Mouse (Mus musculus) testis, postnatal 14 days (tissue): ENCODE measurements at regions not wholly inside any gene's neighbourhood (a gene's known extent, or its start where the extent isn't known, plus 50 kb on each side); places are given as distances from the start of the nearest gene placed in this dataset.
"Not testable (repeated sequence)": the region's sequence is repeated elsewhere in the genome, so short reads cannot be mapped to it uniquely, and the experiment has no call there.

Source experiments
- DNase-seq: peaks from one replicate; pipeline ENCODE4 v3.0.0; 2021; ENCODE audit warnings: low spot score

DNA sequence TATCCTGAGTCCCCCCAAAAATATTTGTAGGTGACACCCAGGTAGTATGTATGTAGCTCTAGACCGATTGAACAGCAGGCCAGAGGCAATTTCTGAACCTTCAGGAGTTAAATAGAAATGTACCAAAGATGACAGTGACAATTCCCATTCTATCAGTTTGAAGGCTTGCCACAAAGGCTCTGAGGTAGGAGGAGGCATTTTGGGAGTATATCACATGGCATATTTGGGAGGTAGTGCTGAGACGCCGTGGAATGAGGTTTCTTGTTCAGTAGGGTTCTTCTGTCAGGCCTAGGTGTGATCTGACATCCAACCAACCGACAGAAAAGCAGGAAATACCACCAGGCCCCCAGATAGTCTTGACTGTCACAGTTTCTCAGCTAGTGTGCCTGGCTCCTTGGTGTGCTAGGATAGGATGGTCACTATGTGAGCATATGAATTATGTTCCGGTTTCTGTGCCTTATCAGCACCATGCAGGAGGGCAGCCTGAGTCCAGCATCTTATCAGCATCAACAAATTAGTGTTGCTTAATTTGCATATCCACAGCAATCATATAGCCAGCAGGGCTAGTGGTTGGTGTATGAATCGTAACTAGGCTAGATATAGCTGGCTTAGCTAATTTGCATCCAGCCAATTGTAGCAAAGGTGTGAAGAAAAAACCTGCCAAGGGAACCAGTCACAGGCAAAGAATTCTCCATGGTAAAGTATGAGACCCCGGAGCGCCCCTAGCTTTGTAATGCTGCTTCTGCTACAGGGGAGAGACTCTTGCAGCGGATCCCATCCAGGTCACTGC, 136.3 kb upstream of the Bcor start:
- DNase-seq = no peak

- DNase-seq = no peak
These were observed 138.5 kb upstream of the Bcor start for GRCm38 (mm10) chrX:12298609-12299008.

GRCm38 (mm10) chrX:12299236-12299635, 139.1 kb upstream of the Bcor start:
- DNase-seq = no peak

GRCm38 (mm10) chrX:12304678-12305077, 144.5 kb upstream of the Bcor start:
- no peak for DNase-seq

DNA sequence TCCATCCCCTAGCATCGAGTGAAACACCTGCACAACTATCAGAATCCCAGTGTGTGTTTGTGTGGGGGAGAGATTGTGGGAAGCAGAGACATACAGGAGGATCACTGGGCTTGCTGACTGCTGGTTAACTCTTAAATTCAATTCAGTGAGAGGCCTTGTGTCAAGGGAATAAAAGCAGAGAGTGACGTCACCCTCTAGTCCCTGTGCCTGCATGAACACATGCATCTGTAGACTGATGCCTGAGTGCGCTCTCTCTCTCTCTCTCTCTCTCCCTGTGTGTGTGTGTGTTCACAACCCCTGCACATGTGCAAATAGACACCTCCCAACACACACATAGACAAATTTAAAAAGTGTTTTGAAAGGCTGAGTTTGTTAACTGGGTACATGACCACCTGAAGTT, 146.8 kb upstream of the Bcor start:
- DNase-seq = no peak

DNA sequence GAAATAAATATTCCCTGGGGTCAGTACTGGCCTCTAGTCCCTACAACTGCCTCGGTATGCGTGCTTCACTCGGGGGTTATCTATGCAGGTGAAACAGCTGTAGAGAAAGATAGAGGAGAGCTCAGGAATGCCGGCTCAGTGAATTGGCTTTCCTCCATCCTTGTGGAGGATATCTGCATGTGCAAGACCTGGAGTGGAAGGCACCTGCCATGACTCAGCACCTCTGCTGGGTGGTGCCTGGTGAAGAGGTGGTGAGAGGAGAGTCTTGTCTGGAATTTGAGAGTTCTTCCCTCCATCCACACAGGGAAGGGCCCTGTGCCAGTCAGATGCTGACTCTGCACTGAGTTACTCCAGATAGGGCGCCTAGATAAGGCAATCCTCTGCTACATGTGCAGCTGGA, 152.4 kb upstream of the Bcor start:
- no peak for DNase-seq

DNA sequence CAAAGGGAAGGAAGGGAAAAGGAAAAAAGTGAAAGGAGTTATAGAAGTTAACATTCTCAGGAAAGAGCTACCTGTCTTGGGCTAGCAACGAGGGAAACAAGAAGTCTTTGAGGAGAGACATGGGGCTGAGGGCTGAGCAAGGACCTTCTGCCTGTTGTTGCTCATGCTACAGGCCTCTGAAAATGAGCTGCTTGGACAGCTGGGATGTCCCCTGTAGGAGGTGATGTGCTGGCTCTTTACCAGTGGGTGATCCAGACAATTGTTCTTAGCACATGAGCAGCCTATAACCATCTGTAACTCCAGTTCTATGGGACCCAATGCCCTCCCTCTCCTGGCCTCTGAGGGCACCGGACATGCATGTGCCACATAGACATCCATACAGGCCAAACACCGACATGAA, 155.5 kb upstream of the Bcor start:
- no peak for DNase-seq

DNA sequence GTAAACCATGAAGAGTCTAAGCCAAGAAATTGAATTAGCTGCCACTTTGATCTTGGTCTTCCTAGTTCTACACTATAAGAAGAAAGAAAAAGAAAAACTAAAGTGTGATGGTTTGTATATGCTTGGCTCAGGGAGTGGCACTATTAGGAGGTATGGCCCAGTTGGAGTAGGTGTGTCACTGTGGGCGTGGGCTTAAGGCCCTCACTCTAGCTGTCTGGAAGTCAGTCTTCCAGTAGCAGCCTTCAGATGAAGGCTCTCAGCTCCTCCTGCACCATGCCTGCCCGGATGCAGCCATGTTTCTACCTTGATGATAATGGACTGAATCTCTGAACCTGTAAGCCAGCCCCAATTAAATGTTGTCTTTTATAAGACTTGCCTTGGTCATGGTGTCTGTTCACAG, 157.3 kb upstream of the Bcor start:
- not testable (repeated sequence) for DNase-seq

DNA sequence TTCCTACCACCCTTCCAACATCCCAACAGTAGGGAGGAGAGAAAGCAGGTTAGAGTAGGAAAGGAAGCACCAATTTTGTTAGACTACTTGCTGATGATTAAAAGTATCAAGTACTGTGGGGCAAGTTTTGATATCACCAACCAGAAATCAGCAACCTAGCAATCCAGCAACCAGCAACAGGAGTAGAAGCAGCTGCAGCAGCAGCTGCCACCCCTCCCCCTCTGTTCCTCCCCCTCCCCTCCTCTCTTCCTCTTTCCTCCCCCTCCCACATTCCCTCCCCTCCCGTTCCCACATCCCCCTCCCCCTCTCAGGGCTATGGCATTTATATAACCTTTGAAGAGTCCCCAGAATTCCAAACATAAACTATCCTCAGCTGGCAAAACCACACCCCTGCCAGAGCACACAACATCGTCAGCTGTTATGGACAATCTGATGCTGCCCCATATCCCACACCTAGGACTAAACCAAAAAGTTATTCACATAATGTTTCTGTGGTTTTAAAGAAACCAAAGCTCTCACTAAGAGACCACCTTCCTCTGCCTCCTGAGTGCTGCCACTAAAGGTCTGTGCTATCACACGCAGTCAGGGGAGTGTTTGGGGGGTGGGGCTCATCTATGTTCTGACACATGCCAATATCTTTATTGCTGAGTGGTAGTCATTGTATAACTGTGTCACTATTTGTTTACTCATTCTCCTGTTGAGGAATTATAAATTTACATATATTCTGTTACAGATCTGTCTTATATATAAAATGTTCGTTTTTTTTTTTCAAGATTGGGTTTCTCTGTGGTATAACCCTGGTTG, 158.9 kb upstream of the Bcor start:
- no peak for DNase-seq

DNA sequence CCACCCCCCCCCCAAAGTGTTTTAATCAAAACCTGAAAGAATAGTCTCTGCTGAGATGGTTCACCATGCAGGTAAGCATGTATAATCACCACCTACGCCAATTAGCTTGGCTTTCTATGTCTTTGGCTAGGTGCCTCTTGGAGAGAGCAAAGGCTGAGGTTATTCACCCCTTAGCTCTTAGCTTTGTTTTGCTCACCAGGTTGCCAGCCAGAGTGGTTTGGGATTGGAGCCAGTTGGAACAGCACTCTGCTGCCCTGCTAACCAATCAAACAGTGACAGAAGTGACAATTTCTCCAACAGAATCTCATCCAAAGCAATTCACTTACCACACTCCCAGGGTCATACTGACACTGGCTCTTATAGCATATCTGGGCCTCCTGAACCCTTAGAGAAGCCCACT, 162.3 kb upstream of the Bcor start:
- no peak for DNase-seq

- no peak for DNase-seq
These were observed 163.1 kb upstream of the Bcor start for GRCm38 (mm10) chrX:12323268-12323667.

DNA sequence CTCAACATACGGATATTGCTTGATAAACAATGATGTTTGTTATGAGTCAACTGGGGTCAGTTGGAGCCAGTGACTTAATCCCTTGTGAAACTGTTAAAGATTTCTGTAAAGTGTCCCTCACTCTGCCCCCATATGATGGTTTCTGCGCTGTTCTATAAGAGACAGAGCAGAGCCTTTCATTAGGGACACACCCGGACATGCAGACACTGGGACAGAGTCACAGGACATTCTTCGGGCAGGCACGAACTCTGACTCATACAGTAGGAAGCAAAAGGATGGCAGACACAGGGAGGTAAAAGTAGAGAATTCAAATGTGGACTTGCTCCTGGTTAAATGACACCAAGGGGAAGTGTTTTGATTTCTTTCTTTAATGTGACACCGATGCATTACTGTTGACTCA, 163.7 kb upstream of the Bcor start:
- DNase-seq = no peak

DNA sequence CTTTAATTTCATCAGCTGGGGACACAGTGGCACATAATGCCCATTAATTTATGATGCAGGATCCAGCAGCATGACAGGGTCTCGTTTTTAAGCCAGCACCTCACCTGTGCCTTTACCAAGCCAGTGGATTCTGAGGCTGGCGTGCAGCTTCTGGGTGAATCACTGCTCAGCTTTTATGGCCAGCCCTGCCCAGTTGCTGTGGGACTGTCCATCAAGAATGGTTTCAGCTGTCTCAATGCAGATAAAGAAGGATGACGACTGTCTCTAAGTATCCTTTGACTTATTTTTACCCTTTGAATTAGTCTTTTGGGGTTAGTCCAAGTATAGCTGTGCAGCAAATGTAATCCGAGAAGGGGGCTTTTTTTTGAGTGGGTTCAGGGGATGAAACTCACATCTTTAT, 167.3 kb upstream of the Bcor start:
- DNase-seq = no peak

GRCm38 (mm10) chrX:12340561-12340960, 180.4 kb upstream of the Bcor start:
- DNase-seq = no peak

GRCm38 (mm10) chrX:12341356-12341965, 181.3 kb upstream of the Bcor start:
- no peak for DNase-seq

DNA sequence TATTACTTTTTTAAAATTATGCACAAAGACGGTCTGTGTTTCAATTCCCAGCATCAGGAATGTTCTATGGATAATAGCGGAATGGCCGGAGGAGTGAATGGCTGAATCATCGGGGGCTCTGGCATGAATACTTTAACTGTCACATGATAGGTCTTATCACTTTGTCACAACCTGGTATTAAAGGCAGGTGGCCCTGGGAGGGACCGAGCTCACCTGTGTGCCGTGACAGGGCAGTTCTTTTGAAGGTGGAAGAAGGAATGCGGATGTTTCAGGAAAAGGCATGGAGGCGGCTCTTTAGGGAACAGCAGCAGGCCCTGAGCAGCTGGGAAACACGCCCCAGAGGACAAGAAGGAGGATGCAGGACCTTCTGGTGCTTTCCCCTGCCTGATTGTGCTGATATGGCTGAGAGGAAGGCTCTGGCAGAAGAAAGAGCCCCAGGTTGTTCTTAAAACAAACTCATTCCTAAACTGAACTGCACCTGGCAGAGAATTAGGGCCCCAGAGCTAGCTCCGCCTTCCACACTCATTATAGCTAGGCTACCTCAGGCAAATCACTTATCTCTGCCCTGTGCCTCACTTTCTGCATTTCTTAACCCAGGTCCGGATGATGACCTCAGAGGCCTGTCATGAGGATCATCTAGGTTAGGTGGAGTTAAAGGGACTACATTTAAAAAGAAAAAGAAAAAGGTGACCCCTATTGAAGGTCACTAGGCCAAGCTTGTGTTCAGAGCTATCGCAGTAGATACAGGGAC, 184.8 kb upstream of the Bcor start:
- no peak for DNase-seq

DNA sequence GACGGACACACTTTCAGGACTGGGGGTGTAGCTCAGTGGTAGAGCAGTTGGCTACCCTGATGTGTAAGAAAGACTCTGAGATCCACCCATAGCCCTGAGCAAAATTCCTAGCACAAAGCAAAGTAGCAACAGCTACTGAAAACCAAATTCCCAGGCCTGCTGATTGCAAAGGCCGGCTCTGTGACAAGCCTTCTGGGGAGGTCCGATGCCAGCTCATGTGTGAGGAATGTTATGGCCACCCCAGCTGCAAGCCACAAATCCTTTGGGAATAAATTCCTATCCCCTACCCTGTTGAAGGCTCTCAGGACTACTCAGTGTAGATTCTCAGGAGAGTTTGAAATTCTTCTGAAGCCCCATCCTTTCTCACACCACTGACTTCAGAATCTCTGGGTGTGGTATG, 186.7 kb upstream of the Bcor start:
- DNase-seq = no peak

- DNase-seq = no peak
These were observed 188.0 kb upstream of the Bcor start for GRCm38 (mm10) chrX:12348117-12348516.

- DNase-seq = no peak
These were observed 194.7 kb upstream of the Bcor start for GRCm38 (mm10) chrX:12354875-12355274.

- no peak for DNase-seq
These were observed 197.9 kb upstream of the Bcor start for GRCm38 (mm10) chrX:12358026-12358425.

- DNase-seq = no peak
These were observed 205.6 kb upstream of the Bcor start for GRCm38 (mm10) chrX:12365582-12366323.

GRCm38 (mm10) chrX:12366801-12367200, 206.6 kb upstream of the Bcor start:
- DNase-seq = no peak
